Mouse (Mus musculus): ENCODE measurements around the gene Olfr1353. TPM values are rescaled to one million over a fixed set of nuclear protein-coding genes. Genes with fewer than 3 reads are reported as not detected.
"Not testable (repeated sequence)": the region's sequence is repeated elsewhere in the genome, so short reads cannot be mapped to it uniquely, and the experiment has no call there.

Gene Olfr1353
- not detected for total RNA-seq (2021)

DNA sequence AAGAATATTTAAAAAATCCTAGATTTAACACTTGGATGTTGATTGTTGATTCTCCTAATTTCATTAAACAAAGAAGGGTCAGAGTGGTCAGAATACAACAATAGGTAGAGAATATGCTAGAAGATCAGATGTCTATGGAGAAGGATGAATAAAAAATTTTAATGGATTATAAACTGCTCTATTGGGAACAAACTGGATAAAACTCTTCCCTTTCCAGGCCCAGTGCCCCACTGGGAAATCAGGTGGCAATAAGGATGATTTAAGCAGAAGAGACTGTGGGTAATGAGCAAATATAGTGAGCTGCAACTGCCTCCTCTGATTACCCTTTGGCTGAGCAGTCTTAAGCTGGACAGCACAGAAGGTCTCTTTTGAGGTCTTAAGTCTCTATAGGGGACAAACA lies at the start of gene Olfr1353:
Gene Olfr1353, plus strand, starts transcription at position 301 of the 400 bp plus-strand sequence.
- intact Hi-C loops (cut with DNase I); DNase-seq: not testable (repeated sequence)

DNA sequence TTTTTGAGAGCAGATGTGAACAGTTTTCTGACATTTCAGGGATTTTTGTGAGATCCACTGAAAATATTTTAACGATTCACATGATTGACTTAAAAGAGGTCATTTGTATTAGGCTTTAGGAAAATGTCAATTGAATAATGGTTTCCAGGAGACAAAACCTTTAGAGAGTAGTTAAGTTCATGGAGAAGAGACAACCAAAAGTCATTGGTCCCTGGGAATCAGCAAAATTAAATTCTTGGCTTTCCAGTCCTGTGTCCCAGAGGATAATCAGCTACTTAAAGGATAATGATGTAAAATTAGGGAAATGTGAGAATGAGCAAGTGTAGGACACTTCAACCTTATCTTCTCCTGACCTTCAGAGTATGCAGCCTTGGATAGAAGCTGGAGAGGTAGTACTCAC lies 12.8 kb upstream of the Olfr1353 start, which contains the start of gene Olfr8:
Gene Olfr8, plus strand, starts transcription at position 301 of the 400 bp plus-strand sequence.
- DNase-seq; intact Hi-C loops (cut with DNase I): not testable (repeated sequence)

DNA sequence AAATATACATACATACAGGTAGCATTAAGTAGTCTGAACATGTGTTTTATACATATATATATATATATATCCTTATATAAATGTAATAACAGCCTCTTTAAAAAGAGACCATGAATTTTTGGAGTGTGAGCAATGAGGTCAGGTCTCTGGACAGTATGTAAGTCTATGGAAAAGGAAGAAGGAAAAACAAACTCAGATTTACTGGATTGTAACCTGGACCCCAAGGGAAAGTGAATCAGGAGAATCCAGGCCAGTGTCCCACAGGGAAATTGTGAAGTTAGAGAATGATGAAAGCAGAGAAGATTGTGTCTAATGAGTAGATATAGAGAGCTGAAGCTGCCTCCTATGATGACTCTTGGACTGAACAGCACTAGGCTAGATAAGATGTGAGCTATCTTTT lies 17.6 kb downstream of the Olfr1353 start, which contains the start of gene Olfr1352:
Gene Olfr1352, plus strand, starts transcription at position 301 of the 400 bp plus-strand sequence.
- DNase-seq, result no peak
- intact Hi-C loops (cut with DNase I), result no loop called here

DNA sequence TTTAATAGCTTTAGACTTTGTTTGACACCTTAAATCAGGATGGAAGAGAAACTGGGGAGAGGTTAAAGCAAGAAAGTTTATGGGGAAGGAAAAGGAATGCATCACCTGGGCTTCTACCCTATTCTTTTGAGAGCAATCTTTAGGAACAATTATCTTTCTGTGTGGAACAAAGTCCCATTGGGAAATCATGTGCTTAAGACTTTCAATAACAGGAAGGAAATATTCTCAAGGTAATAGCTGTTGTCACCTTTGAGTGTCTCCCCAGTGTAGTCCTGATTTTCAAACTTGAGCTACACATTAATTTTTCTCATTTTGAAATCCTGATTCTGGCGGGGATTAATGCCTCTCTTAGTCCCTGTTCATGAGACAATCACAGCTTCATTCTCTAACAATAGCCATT lies 49.1 kb downstream of the Olfr1353 start, which contains the start of gene Olfr1351:
Gene Olfr1351, plus strand, starts transcription at position 301 of the 400 bp plus-strand sequence.
- intact Hi-C loops (cut with DNase I), result no loop called here
- DNase-seq, result no peak

Other genes with a start within 250 kb of the Olfr1353 start
- gene Casp14, start 245.0 kb upstream of the Olfr1353 start, total RNA-seq (2021), result not detected
- gene Ccdc105, start 210.2 kb upstream of the Olfr1353 start, total RNA-seq (2021), result under 1 TPM in 1 of 2 experiments, not detected in 1; 0.22 TPM
- 10 to 100 TPM; 15.7 to 18.1 TPM for gene Slc1a6, start 182.8 kb upstream of the Olfr1353 start, total RNA-seq (2021)
- not detected for gene Olfr1356, start 111.1 kb upstream of the Olfr1353 start, total RNA-seq (2021)
- not detected for gene Olfr1355, start 87.8 kb upstream of the Olfr1353 start, total RNA-seq (2021)
- not detected for gene Olfr1354, start 50.1 kb upstream of the Olfr1353 start, total RNA-seq (2021)
- gene Olfr8, start 12.7 kb upstream of the Olfr1353 start, total RNA-seq (2021), result not detected
- not detected for gene Olfr1352, start 17.7 kb downstream of the Olfr1353 start, total RNA-seq (2021)
- gene Olfr1351, start 49.2 kb downstream of the Olfr1353 start, total RNA-seq (2021), result not detected
- not detected for gene Olfr57, start 65.4 kb downstream of the Olfr1353 start, total RNA-seq (2021)
- gene 2610008E11Rik, start 134.3 kb downstream of the Olfr1353 start, total RNA-seq (2021), result 10 to 100 TPM; 36.3 to 40.5 TPM
- gene Vmn2r80, start 185.5 kb downstream of the Olfr1353 start, total RNA-seq (2021), result not detected

All from left cerebral cortex, postnatal 4 days (tissue).